Mouse (Mus musculus): ENCODE measurements around the gene Ywhae. TPM values are rescaled to one million over a fixed set of nuclear protein-coding genes. Genes with fewer than 3 reads are reported as not detected.

The Ywhae gene
- total and polyA plus RNA-seq, 2 experiments from 2014 or later, result 181 to 1,457 TPM

GRCm38 (mm10) chr11:75813085-75813484 lies 80.4 kb downstream of the Ywhae start:
- no peak overlapping the region for H3K9ac ChIP-seq (replicated peaks; ENCODE audit: low read length)
- DNase-seq (ENCODE audit: low spot score) (no peak), ATAC-seq (no peak)
- H3K9me3 ChIP-seq (ENCODE audit: low read length), result no peaks in the 10 kb centered on the region
- H3K27ac ChIP-seq, result no peak overlapping the region
- H3K36me3 ChIP-seq (ENCODE audit: insufficient read depth, low read length), result no peaks in the 10 kb centered on the region
- TF ChIP-seq CTCF (IDR thresholded peaks at IDR 0.05; ENCODE audit: low read depth), result no peak
- H3K4me1 ChIP-seq (ENCODE audit: insufficient read depth, low read length), result no peaks in the 10 kb centered on the region
- WGBS, result 70% methylated on average over 10 of the region's 10 CpGs
- H3K4me2 ChIP-seq (ENCODE audit: low read depth, low read length), result no peak overlapping the region
- no peak overlapping the region for H3K4me3 ChIP-seq (ENCODE audit: low read length)
- H3K27me3 ChIP-seq (ENCODE audit: insufficient read depth, low read length), result no peaks in the 10 kb centered on the region

Other genes with a start within 250 kb of the Ywhae start
- 118 and 126 TPM in 2 replicates for gene Prpf8, start 246.1 kb upstream of the Ywhae start, total RNA-seq (2014; rRNA removed)
- 25.9 and 29.4 TPM in 2 replicates for gene Prpf8, start 246.1 kb upstream of the Ywhae start, polyA plus RNA-seq (2015; fragmentation: Nextera tagmentation; extraction: Ambion mirVana)
- 3.9 and 6.6 TPM in 2 replicates for gene Rilp, start 222.8 kb upstream of the Ywhae start, total RNA-seq (2014; rRNA removed)
- gene Rilp, start 222.8 kb upstream of the Ywhae start, polyA plus RNA-seq (2015; fragmentation: Nextera tagmentation; extraction: Ambion mirVana), result 7.3 and 7.6 TPM in 2 replicates
- 3.3 and 3.7 TPM in 2 replicates for gene Scarf1, start 219.3 kb upstream of the Ywhae start, total RNA-seq (2014; rRNA removed)
- gene Scarf1, start 219.3 kb upstream of the Ywhae start, polyA plus RNA-seq (2015; fragmentation: Nextera tagmentation; extraction: Ambion mirVana), result 3.5 and 3.6 TPM in 2 replicates
- gene Slc43a2, start 201.2 kb upstream of the Ywhae start, total RNA-seq (2014; rRNA removed), result 31.3 and 36.2 TPM in 2 replicates
- 17.2 and 17.8 TPM in 2 replicates for gene Slc43a2, start 201.2 kb upstream of the Ywhae start, polyA plus RNA-seq (2015; fragmentation: Nextera tagmentation; extraction: Ambion mirVana)
- 90.7 and 91.4 TPM in 2 replicates for gene Pitpna, start 144.8 kb upstream of the Ywhae start, total RNA-seq (2014; rRNA removed)
- gene Pitpna, start 144.8 kb upstream of the Ywhae start, polyA plus RNA-seq (2015; fragmentation: Nextera tagmentation; extraction: Ambion mirVana), result 95.9 and 109 TPM in 2 replicates
- gene Inpp5k, start 101.9 kb upstream of the Ywhae start, total RNA-seq (2014; rRNA removed), result 52.1 and 53.2 TPM in 2 replicates
- 38.8 and 43.9 TPM in 2 replicates for gene Inpp5k, start 101.9 kb upstream of the Ywhae start, polyA plus RNA-seq (2015; fragmentation: Nextera tagmentation; extraction: Ambion mirVana)
- 20.5 and 22.4 TPM in 2 replicates for gene Myo1c, start 82.4 kb upstream of the Ywhae start, total RNA-seq (2014; rRNA removed)
- gene Myo1c, start 82.4 kb upstream of the Ywhae start, polyA plus RNA-seq (2015; fragmentation: Nextera tagmentation; extraction: Ambion mirVana), result 9.3 and 9.5 TPM in 2 replicates
- gene Crk, start 53.6 kb upstream of the Ywhae start, total RNA-seq (2014; rRNA removed), result 83.3 and 111 TPM in 2 replicates
- gene Crk, start 53.6 kb upstream of the Ywhae start, polyA plus RNA-seq (2015; fragmentation: Nextera tagmentation; extraction: Ambion mirVana), result 82.3 and 82.5 TPM in 2 replicates
- gene Doc2b, start 63.2 kb downstream of the Ywhae start, total RNA-seq (2014; rRNA removed), result 12.7 and 12.8 TPM in 2 replicates
- gene Doc2b, start 63.2 kb downstream of the Ywhae start, polyA plus RNA-seq (2015; fragmentation: Nextera tagmentation; extraction: Ambion mirVana), result 4.0 and 4.3 TPM in 2 replicates
- gene Rph3al, start 205.6 kb downstream of the Ywhae start, total RNA-seq (2014; rRNA removed), result 2.0 and 3.1 TPM in 2 replicates
- 2.5 and 3.3 TPM in 2 replicates for gene Rph3al, start 205.6 kb downstream of the Ywhae start, polyA plus RNA-seq (2015; fragmentation: Nextera tagmentation; extraction: Ambion mirVana)

Data from hindbrain, postnatal 0 days (tissue).